18 mouse cellular contexts compared by ENCODE assay signal in the genomic region with DNA sequence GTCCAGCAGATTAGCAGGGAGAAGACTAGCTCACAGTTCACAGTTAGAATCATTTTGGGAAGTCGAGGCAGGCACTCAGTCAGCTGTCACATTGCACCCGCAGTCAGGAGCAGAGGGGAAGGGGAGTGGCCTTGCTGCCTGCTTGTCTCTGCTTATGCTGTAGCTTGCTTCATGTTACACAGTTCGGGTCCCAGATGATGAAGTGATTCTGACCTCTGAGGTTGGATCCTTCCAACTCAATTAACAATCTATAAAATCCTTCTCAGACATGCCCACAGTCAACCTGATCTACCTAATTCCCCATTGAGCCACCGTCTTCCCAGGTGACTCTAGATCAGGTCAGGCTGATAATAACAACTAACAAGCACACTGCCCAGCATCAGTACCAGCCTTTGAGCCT.
"Had no signal": no experiment of that assay in that cellular context is flagged by ENCODE, and none has a peak within 500 bp of the region (broad histone marks: within the 10 kb centered on the region; RNA-seq: fewer than 3 reads in every experiment).

No protein-coding gene starts in this region.

- H3K4me2 ChIP-seq: lung, embryonic 14.5 days; midbrain, embryonic 12.5 days; neural tube, embryonic 13.5 days; neural tube, embryonic 15.5 days had no signal

- H3K4me1 ChIP-seq: midbrain, embryonic 12.5 days; neural tube, embryonic 13.5 days; neural tube, embryonic 15.5 days had no signal

- H3K36me3 ChIP-seq: midbrain, embryonic 12.5 days; neural tube, embryonic 13.5 days; neural tube, embryonic 15.5 days had no signal

- H3K4me3 ChIP-seq: midbrain, embryonic 12.5 days; myocyte; neural tube, embryonic 13.5 days; neural tube, embryonic 15.5 days had no signal

- H3K27ac ChIP-seq: midbrain, embryonic 12.5 days; neural tube, embryonic 13.5 days; neural tube, embryonic 15.5 days had no signal

- ATAC-seq: midbrain, embryonic 16.5 days had no signal

- H3K9ac ChIP-seq: lung, embryonic 14.5 days; midbrain, embryonic 12.5 days; neural tube, embryonic 13.5 days; neural tube, embryonic 15.5 days had no signal

- DNase-seq: lung, adult 18-20 months; lung, embryonic 14.5 days; lung, postnatal 10 days; lung, postnatal 4 days; midbrain, embryonic 14.5 days; retina, postnatal 1 day; right cerebral cortex, adult 18-20 months; right cerebral cortex, postnatal 25 days; right cerebral cortex, postnatal 4 days; spleen, adult 18-20 months; thymus, adult 18-20 months; thymus, postnatal 14 days; thymus, postnatal 36 days had no signal

- H3K27me3 ChIP-seq: midbrain, embryonic 12.5 days; neural tube, embryonic 13.5 days; neural tube, embryonic 15.5 days had no signal

- H3K9me3 ChIP-seq: midbrain, embryonic 12.5 days; neural tube, embryonic 13.5 days; neural tube, embryonic 15.5 days had no signal
